Mouse (Mus musculus) embryonic stem cell, embryonic (primary cell): ENCODE measurements around the gene 2510002D24Rik.

Experiments used
- CTCF ChIA-PET, 4 experiments: fragments of 300-600 bp in 2 of 4; fragments of 350-600 bp in 2 of 4; sonication (Branson Sonifier 250); formaldehyde crosslinking; loops; one replicate each; lab custom pipeline; 2022; ENCODE audit warnings: inconsistent platforms in 2 of 4; lab: Charles Lee
- POLR2A ChIA-PET, 4 experiments: fragments of 300-600 bp in 2 of 4; fragments of 350-600 bp in 2 of 4; sonication (Branson Sonifier 250); formaldehyde crosslinking; loops; one replicate each; lab custom pipeline; 2022; ENCODE audit warnings: antibody characterized with exemption in 4 of 4, inconsistent platforms in 1 of 4; lab: Charles Lee

2510002D24Rik gene

GRCm38 (mm10) chr16:18836468-18837208, at the start of gene 2510002D24Rik, which contains the start of gene Gm28539:
Gene 2510002D24Rik, plus strand, starts transcription at chr16:18836578.
Gene Gm28539, plus strand, starts transcription at chr16:18836584.
- POLR2A ChIA-PET: interaction anchor here (0.5 to 3.7 kb wide), 67 partner anchors 9 to 809 kb away, joined by 3 to 76 read pairs (median 5); partner anchors contain the start of genes Cdc45 (in 4 of the 4), Hira (in 4 of the 4), Mrpl40 (in 4 of the 4) and Ufd1 (in 3 of the 4)

GRCm38 (mm10) chr16:18786652-18787051, 49.7 kb upstream of the 2510002D24Rik start:
- POLR2A ChIA-PET: interaction anchor here in 3 of 4 experiments (1.0 to 3.9 kb wide), 8 partner anchors 8 to 111 kb away, joined by 3 to 13 read pairs (median 6); partner anchors contain the start of genes Cldn5 (in 3 of the 3), 2510002D24Rik (in 1 of the 3), Cdc45 (in 1 of the 3) and Gm28539 (in 1 of the 3)
- CTCF ChIA-PET: interaction anchor here in 1 of 4 experiments (1.3 kb wide), 1 partner anchor 99 kb away, joined by 3 read pairs; no protein-coding TSS in a partner anchor

More at GRCm38 (mm10) chr16:18836468-18837208, at the start of gene 2510002D24Rik, which contains the start of gene Gm28539:
- CTCF ChIA-PET: interaction anchor here (0.5 to 1.8 kb wide), 14 partner anchors 9 to 295 kb away, joined by 3 to 6 read pairs (median 3); no protein-coding TSS in a partner anchor

GRCm38 (mm10) chr16:18788627-18789406, 47.6 kb upstream of the 2510002D24Rik start:
- ChIA-PET POLR2A (interaction anchor here in 3 of 4 experiments (0.8 to 3.9 kb wide), 9 partner anchors 9 to 23 kb away, joined by 3 to 15 read pairs (median 5); partner anchors contain the start of genes Cldn5 (in 3 of the 3), Cdc45 (in 2 of the 3) and Ufd1 (in 2 of the 3)), CTCF (interaction anchor here in 2 of 4 experiments (0.6 to 0.9 kb wide), 2 partner anchors 101 to 141 kb away, joined by 3 read pairs; no protein-coding TSS in a partner anchor)

- CTCF ChIA-PET: interaction anchor here in 1 of 4 experiments (0.6 kb wide), 1 partner anchor 129 kb away, joined by 3 read pairs; no protein-coding TSS in a partner anchor
- POLR2A ChIA-PET: interaction anchor here in 3 of 4 experiments (0.6 to 3.6 kb wide), 9 partner anchors 16 to 98 kb away, joined by 3 to 18 read pairs (median 4); partner anchors contain the start of genes Cdc45 (in 2 of the 3), Ufd1 (in 2 of the 3), Cldn5 (in 1 of the 3) and Hira (in 1 of the 3)
These were observed 41.0 kb upstream of the 2510002D24Rik start for GRCm38 (mm10) chr16:18795223-18795899.

- CTCF ChIA-PET: no interaction called here
These were observed 39.7 kb upstream of the 2510002D24Rik start for GRCm38 (mm10) chr16:18796645-18797044.

GRCm38 (mm10) chr16:18798151-18798550, 38.2 kb upstream of the 2510002D24Rik start:
- ChIA-PET POLR2A (interaction anchor here in 2 of 4 experiments (0.8 to 5.6 kb wide), 10 partner anchors 10 to 102 kb away, joined by 4 to 49 read pairs (median 6); partner anchors contain the start of genes Cdc45 (in 2 of the 2), Ufd1 (in 2 of the 2), Cldn5 (in 1 of the 2) and Hira (in 1 of the 2)), CTCF (interaction anchor here in 2 of 4 experiments (0.8 to 1.5 kb wide), 6 partner anchors 13 to 102 kb away, joined by 3 to 11 read pairs (median 4); partner anchors contain the start of genes 2510002D24Rik (in 1 of the 2), Cdc45 (in 1 of the 2), Gm28539 (in 1 of the 2) and Ufd1 (in 1 of the 2))

More at GRCm38 (mm10) chr16:18796645-18797044, 39.7 kb upstream of the 2510002D24Rik start:
- POLR2A ChIA-PET: interaction anchor here in 2 of 4 experiments (1.1 to 5.6 kb wide), 6 partner anchors 12 to 33 kb away, joined by 4 to 49 read pairs (median 12); partner anchors contain the start of genes Cdc45 (in 2 of the 2), Ufd1 (in 2 of the 2) and Cldn5 (in 1 of the 2)

- CTCF ChIA-PET: interaction anchor here in 3 of 4 experiments (0.5 to 1.5 kb wide), 11 partner anchors 13 to 112 kb away, joined by 3 to 11 read pairs (median 3); partner anchors contain the start of genes 2510002D24Rik (in 1 of the 3), Cdc45 (in 1 of the 3), Gm28539 (in 1 of the 3) and Ufd1 (in 1 of the 3)
- POLR2A ChIA-PET: interaction anchor here in 3 of 4 experiments (0.5 to 5.6 kb wide), 12 partner anchors 8 to 111 kb away, joined by 3 to 49 read pairs (median 5); partner anchors contain the start of genes Cdc45 (in 2 of the 3), Cldn5 (in 2 of the 3) and Ufd1 (in 2 of the 3)
These were observed 37.5 kb upstream of the 2510002D24Rik start for GRCm38 (mm10) chr16:18798841-18799240.

- POLR2A ChIA-PET: interaction anchor here in 2 of 4 experiments (0.6 to 1.9 kb wide), 9 partner anchors 13 to 131 kb away, joined by 3 to 8 read pairs (median 4); partner anchors contain the start of genes 2510002D24Rik (in 1 of the 2), Cldn5 (in 1 of the 2), Gm28539 (in 1 of the 2) and Hira (in 1 of the 2)
These were observed 30.6 kb upstream of the 2510002D24Rik start for GRCm38 (mm10) chr16:18805746-18806145.

GRCm38 (mm10) chr16:18809001-18809400, 27.4 kb upstream of the 2510002D24Rik start:
- POLR2A ChIA-PET: interaction anchor here in 2 of 4 experiments (1.1 to 4.4 kb wide), 6 partner anchors 8 to 68 kb away, joined by 3 to 40 read pairs (median 6); partner anchors contain the start of genes 2510002D24Rik (in 1 of the 2), Cldn5 (in 1 of the 2), Gm28539 (in 1 of the 2) and Hira (in 1 of the 2)
- CTCF ChIA-PET: no interaction called here

More at GRCm38 (mm10) chr16:18805746-18806145, 30.6 kb upstream of the 2510002D24Rik start:
- CTCF ChIA-PET: interaction anchor here in 2 of 4 experiments (0.5 to 0.6 kb wide), 3 partner anchors 41 to 111 kb away, joined by 3 to 5 read pairs (median 3); no protein-coding TSS in a partner anchor

- POLR2A ChIA-PET: interaction anchor here (0.5 to 4.4 kb wide), 86 partner anchors 8 to 1330 kb away, joined by 3 to 83 read pairs (median 6); partner anchors contain the start of genes Hira (in 4 of the 4), Mrpl40 (in 4 of the 4), 2510002D24Rik (in 3 of the 4) and Cldn5 (in 3 of the 4)
- CTCF ChIA-PET: interaction anchor here (0.5 to 2.1 kb wide), 6 partner anchors 12 to 1724 kb away, joined by 5 to 8 read pairs (median 6); partner anchors contain the start of gene Ap2m1 (in 1 of the 4)
These were observed 25.3 kb upstream of the 2510002D24Rik start for GRCm38 (mm10) chr16:18811032-18811431.

GRCm38 (mm10) chr16:18811468-18812384, 24.7 kb upstream of the 2510002D24Rik start, which contains the start of the genes Ufd1 and Cdc45:
Gene Ufd1, plus strand, starts transcription at chr16:18811779.
Gene Cdc45, minus strand, starts transcription at chr16:18811987.
- ChIA-PET CTCF (interaction anchor here (0.5 to 2.1 kb wide), 13 partner anchors 11 to 1723 kb away, joined by 3 to 8 read pairs (median 5); partner anchors contain the start of genes Ap2m1 (in 1 of the 4) and Cldn5 (in 1 of the 4)), POLR2A (interaction anchor here (0.5 to 4.4 kb wide), 126 partner anchors 9 to 1329 kb away, joined by 3 to 83 read pairs (median 5); partner anchors contain the start of genes 2510002D24Rik (in 4 of the 4), Gm28539 (in 4 of the 4), Hira (in 4 of the 4) and Mrpl40 (in 4 of the 4))

GRCm38 (mm10) chr16:18812385-18812910, 23.9 kb upstream of the 2510002D24Rik start:
- ChIA-PET POLR2A (interaction anchor here (0.6 to 4.4 kb wide), 99 partner anchors 8 to 1008 kb away, joined by 3 to 83 read pairs (median 6); partner anchors contain the start of genes 2510002D24Rik (in 4 of the 4), Gm28539 (in 4 of the 4), Hira (in 4 of the 4) and Mrpl40 (in 4 of the 4)), CTCF (interaction anchor here in 3 of 4 experiments (0.6 to 2.1 kb wide), 11 partner anchors 12 to 369 kb away, joined by 3 to 8 read pairs (median 5); partner anchors contain the start of gene Cldn5 (in 1 of the 3))

GRCm38 (mm10) chr16:18822356-18822755, 14.0 kb upstream of the 2510002D24Rik start:
- CTCF ChIA-PET: no interaction called here
- POLR2A ChIA-PET: interaction anchor here in 2 of 4 experiments (0.6 to 4.4 kb wide), 8 partner anchors 10 to 45 kb away, joined by 3 to 33 read pairs (median 4); partner anchors contain the start of genes 2510002D24Rik (in 2 of the 2), Cdc45 (in 2 of the 2), Gm28539 (in 2 of the 2) and Ufd1 (in 2 of the 2)
